Mouse (Mus musculus): Measurements from ENCODE around the gene Rsu1. TPM values are rescaled to one million over a fixed set of nuclear protein-coding genes. Genes with fewer than 3 reads are reported as not detected.

Gene Rsu1
- polyA plus RNA-seq, 1 experiment from 2014 or later: 122 TPM

- WGBS: 36% methylated on average over 8 of the region's 8 CpGs
- Histone ChIP-seq H3K36me3 (ENCODE audit: control insufficient read depth, insufficient read depth, low read length) (peaks cover 4% of the 10 kb centered on the region; the same call in 1 of the 2 replicates), H3K4me2 (ENCODE audit: low read length) (peak overlapping the region; percentile 74), H3K9ac (ENCODE audit: low read length) (peak overlapping the region; percentile 62), H3K27ac (ENCODE audit: low read depth) (peak overlapping the region; percentile 47), H3K4me3 (ENCODE audit: low read depth, low read length) (peak overlapping the region; percentile 58), H3K4me1 (replicated peaks; ENCODE audit: control insufficient read depth, insufficient read depth, low read length) (peaks cover 10% of the 10 kb centered on the region; the same call in 1 of the 2 replicates), H3K9me3 (ENCODE audit: control insufficient read depth, low read length) (no peaks in the 10 kb centered on the region), H3K27me3 (replicated peaks; ENCODE audit: control insufficient read depth, insufficient read depth, low read length) (no peaks in the 10 kb centered on the region)
- 0 out of 2 replicates have a peak, but pooled peaks have one; percentile 1 for ATAC-seq (replicated peaks; ENCODE audit: low FRiP score, low TSS enrichment, low read depth)
- no peak for DNase-seq (ENCODE audit: low spot score)
Measured at GRCm38 (mm10) chr2:13270736-13271135, 479 bp downstream of the Rsu1 start.

- ATAC-seq (replicated peaks; ENCODE audit: low FRiP score, low TSS enrichment, low read depth): no peak
- peaks cover 4% of the 10 kb centered on the region; the same call in 1 of the 2 replicates for H3K36me3 ChIP-seq (ENCODE audit: control insufficient read depth, insufficient read depth, low read length)
- H3K27me3 ChIP-seq (replicated peaks; ENCODE audit: control insufficient read depth, insufficient read depth, low read length): no peaks in the 10 kb centered on the region
- H3K9ac ChIP-seq (ENCODE audit: low read length): no peak overlapping the region
- 93% methylated on average over 4 of the region's 4 CpGs for WGBS
- peaks cover 10% of the 10 kb centered on the region; the same call in 1 of the 2 replicates for H3K4me1 ChIP-seq (replicated peaks; ENCODE audit: control insufficient read depth, insufficient read depth, low read length)
- H3K27ac ChIP-seq (ENCODE audit: low read depth): no peak overlapping the region
- no peaks in the 10 kb centered on the region for H3K9me3 ChIP-seq (ENCODE audit: control insufficient read depth, low read length)
- no peak overlapping the region for H3K4me3 ChIP-seq (ENCODE audit: low read depth, low read length)
- no peak for DNase-seq (ENCODE audit: low spot score)
- H3K4me2 ChIP-seq (ENCODE audit: low read length): no peak overlapping the region
Measured at GRCm38 (mm10) chr2:13268681-13269293, 2.4 kb downstream of the Rsu1 start.

- Histone ChIP-seq H3K36me3 (ENCODE audit: control insufficient read depth, insufficient read depth, low read length) (peaks cover 7% of the 10 kb centered on the region; the same call in 1 of the 2 replicates), H3K4me1 (replicated peaks; ENCODE audit: control insufficient read depth, insufficient read depth, low read length) (peaks cover 2% of the 10 kb centered on the region; the same call in 1 of the 2 replicates), H3K9ac (ENCODE audit: low read length) (no peak overlapping the region), H3K4me2 (ENCODE audit: low read length) (no peak overlapping the region), H3K9me3 (ENCODE audit: control insufficient read depth, low read length) (no peaks in the 10 kb centered on the region), H3K27me3 (replicated peaks; ENCODE audit: control insufficient read depth, insufficient read depth, low read length) (no peaks in the 10 kb centered on the region), H3K27ac (ENCODE audit: low read depth) (no peak overlapping the region), H3K4me3 (ENCODE audit: low read depth, low read length) (no peak overlapping the region)
- ATAC-seq (replicated peaks; ENCODE audit: low FRiP score, low TSS enrichment, low read depth): peak; percentile 21; the same call in 1 of the 2 replicates
- 57% methylated on average over 4 of the region's 4 CpGs for WGBS
- peak; percentile 61 for DNase-seq (ENCODE audit: low spot score)
Measured at GRCm38 (mm10) chr2:13264875-13265274, 6.3 kb downstream of the Rsu1 start.

GRCm38 (mm10) chr2:13263150-13263549, 8.1 kb downstream of the Rsu1 start:
- Histone ChIP-seq H3K27me3 (replicated peaks; ENCODE audit: control insufficient read depth, insufficient read depth, low read length) (no peaks in the 10 kb centered on the region), H3K4me2 (ENCODE audit: low read length) (no peak overlapping the region), H3K4me3 (ENCODE audit: low read depth, low read length) (no peak overlapping the region), H3K9me3 (ENCODE audit: control insufficient read depth, low read length) (no peaks in the 10 kb centered on the region), H3K36me3 (ENCODE audit: control insufficient read depth, insufficient read depth, low read length) (peaks cover 7% of the 10 kb centered on the region; the same call in 1 of the 2 replicates), H3K4me1 (replicated peaks; ENCODE audit: control insufficient read depth, insufficient read depth, low read length) (no peaks in the 10 kb centered on the region), H3K27ac (ENCODE audit: low read depth) (no peak overlapping the region), H3K9ac (ENCODE audit: low read length) (no peak overlapping the region)
- ATAC-seq (replicated peaks; ENCODE audit: low FRiP score, low TSS enrichment, low read depth) (no peak), DNase-seq (ENCODE audit: low spot score) (no peak)
- WGBS: 72% methylated on average over 4 of the region's 4 CpGs

GRCm38 (mm10) chr2:13258606-13259005, 12.6 kb downstream of the Rsu1 start:
- Histone ChIP-seq H3K9ac (ENCODE audit: low read length) (no peak overlapping the region), H3K9me3 (ENCODE audit: control insufficient read depth, low read length) (peaks cover 3% of the 10 kb centered on the region), H3K27ac (ENCODE audit: low read depth) (no peak overlapping the region), H3K4me2 (ENCODE audit: low read length) (no peak overlapping the region), H3K4me3 (ENCODE audit: low read depth, low read length) (no peak overlapping the region), H3K36me3 (ENCODE audit: control insufficient read depth, insufficient read depth, low read length) (peaks cover 10% of the 10 kb centered on the region), H3K27me3 (replicated peaks; ENCODE audit: control insufficient read depth, insufficient read depth, low read length) (no peaks in the 10 kb centered on the region), H3K4me1 (replicated peaks; ENCODE audit: control insufficient read depth, insufficient read depth, low read length) (no peaks in the 10 kb centered on the region)
- 71% methylated on average over 2 of the region's 2 CpGs for WGBS
- no peak for ATAC-seq (replicated peaks; ENCODE audit: low FRiP score, low TSS enrichment, low read depth)
- DNase-seq (ENCODE audit: low spot score): no peak

- no peak overlapping the region for H3K4me2 ChIP-seq (ENCODE audit: low read length)
- no peaks in the 10 kb centered on the region for H3K27me3 ChIP-seq (replicated peaks; ENCODE audit: control insufficient read depth, insufficient read depth, low read length)
- ATAC-seq (replicated peaks; ENCODE audit: low FRiP score, low TSS enrichment, low read depth): no peak
- H3K4me1 ChIP-seq (replicated peaks; ENCODE audit: control insufficient read depth, insufficient read depth, low read length): no peaks in the 10 kb centered on the region
- H3K9me3 ChIP-seq (ENCODE audit: control insufficient read depth, low read length): no peaks in the 10 kb centered on the region
- no peak overlapping the region for H3K27ac ChIP-seq (ENCODE audit: low read depth)
- H3K9ac ChIP-seq (ENCODE audit: low read length): no peak overlapping the region
- peaks cover 5% of the 10 kb centered on the region; the same call in 1 of the 2 replicates for H3K36me3 ChIP-seq (ENCODE audit: control insufficient read depth, insufficient read depth, low read length)
- DNase-seq (ENCODE audit: low spot score): no peak
- 66% methylated on average over 9 of the region's 9 CpGs for WGBS
- H3K4me3 ChIP-seq (ENCODE audit: low read depth, low read length): no peak overlapping the region
Measured at GRCm38 (mm10) chr2:13240711-13241110, 30.5 kb downstream of the Rsu1 start.

GRCm38 (mm10) chr2:13237140-13237901, 33.9 kb downstream of the Rsu1 start:
- Histone ChIP-seq H3K9ac (ENCODE audit: low read length) (no peak overlapping the region), H3K4me1 (replicated peaks; ENCODE audit: control insufficient read depth, insufficient read depth, low read length) (no peaks in the 10 kb centered on the region), H3K36me3 (ENCODE audit: control insufficient read depth, insufficient read depth, low read length) (peaks cover 5% of the 10 kb centered on the region; the same call in 1 of the 2 replicates), H3K9me3 (ENCODE audit: control insufficient read depth, low read length) (no peaks in the 10 kb centered on the region), H3K4me2 (ENCODE audit: low read length) (no peak overlapping the region), H3K27ac (ENCODE audit: low read depth) (no peak overlapping the region), H3K4me3 (ENCODE audit: low read depth, low read length) (no peak overlapping the region), H3K27me3 (replicated peaks; ENCODE audit: control insufficient read depth, insufficient read depth, low read length) (no peaks in the 10 kb centered on the region)
- WGBS: 51% methylated on average over 8 of the region's 8 CpGs
- 0 out of 2 replicates have a peak, but pooled peaks have one; percentile 14 for ATAC-seq (replicated peaks; ENCODE audit: low FRiP score, low TSS enrichment, low read depth)
- DNase-seq (ENCODE audit: low spot score): peak; percentile 59

GRCm38 (mm10) chr2:13235696-13236095, 35.5 kb downstream of the Rsu1 start:
- no peak for ATAC-seq (replicated peaks; ENCODE audit: low FRiP score, low TSS enrichment, low read depth)
- no peaks in the 10 kb centered on the region for H3K4me1 ChIP-seq (replicated peaks; ENCODE audit: control insufficient read depth, insufficient read depth, low read length)
- DNase-seq (ENCODE audit: low spot score): no peak
- no peak overlapping the region for H3K4me2 ChIP-seq (ENCODE audit: low read length)
- no peak overlapping the region for H3K9ac ChIP-seq (ENCODE audit: low read length)
- no peaks in the 10 kb centered on the region for H3K27me3 ChIP-seq (replicated peaks; ENCODE audit: control insufficient read depth, insufficient read depth, low read length)
- no peak overlapping the region for H3K4me3 ChIP-seq (ENCODE audit: low read depth, low read length)
- H3K9me3 ChIP-seq (ENCODE audit: control insufficient read depth, low read length): no peaks in the 10 kb centered on the region
- H3K27ac ChIP-seq (ENCODE audit: low read depth): no peak overlapping the region
- H3K36me3 ChIP-seq (ENCODE audit: control insufficient read depth, insufficient read depth, low read length): peaks cover 5% of the 10 kb centered on the region; the same call in 1 of the 2 replicates
- 71% methylated on average over 5 of the region's 5 CpGs for WGBS

Data from intestine, embryonic 14.5 days (tissue).